Mouse (Mus musculus) cortical plate, adult 2 months (tissue): ENCODE results near the gene Map3k3. TPM values are rescaled to one million over a fixed set of nuclear protein-coding genes. Genes with fewer than 3 reads are reported as not detected.
"Not testable (repeated sequence)": the region's sequence is repeated elsewhere in the genome, so short reads cannot be mapped to it uniquely, and the experiment has no call there.

Experiments used
- H3K27ac ChIP-seq: fragments of 200-500 bp; 2 replicates; pipeline ENCODE4 v1.5.1; 2012; ENCODE audit warnings: low read length, control low read depth, inconsistent platforms; ENCODE audit not compliant: insufficient read depth
- H3K4me1 ChIP-seq: fragments of 200-500 bp; 2 replicates; pipeline ENCODE4 v1.6.1; 2011; ENCODE audit warnings: low read length; ENCODE audit not compliant: control insufficient read depth, insufficient read depth
- H3K4me3 ChIP-seq: fragments of 200-500 bp; 2 replicates; pipeline ENCODE4 v1.5.1; 2011; ENCODE audit warnings: mild to moderate bottlenecking, low read length, control low read depth; ENCODE audit not compliant: insufficient read depth
- CTCF ChIP-seq: fragments of 200-500 bp; IDR thresholded peaks from 2 replicates; pipeline ENCODE4 v1.5.1; 2011; ENCODE audit warnings: mild to moderate bottlenecking, control low read depth, low read length; ENCODE audit not compliant: insufficient read depth; ENCODE audit errors: extremely low read depth
- POLR2A ChIP-seq: fragments of 200-500 bp; IDR thresholded peaks from 2 replicates; pipeline ENCODE4 v1.6.1; 2011; ENCODE audit warnings: mild to moderate bottlenecking, low read length, control low read depth; ENCODE audit not compliant: insufficient read depth; ENCODE audit errors: extremely low read depth
- polyA plus RNA-seq: library from polyadenylated mRNA; depleted of rRNA; stranded (reverse); fragments of >200 nt; gene quantifications from 2 replicates; pipeline ENCODE4 v1.2.3, GENCODE M21; 2012

Gene Map3k3
- polyA plus RNA-seq, 1 experiment, result 32.3 TPM

GRCm38 (mm10) chr11:106054600-106054999 is 29.8 kb upstream of the Map3k3 start:
- Histone ChIP-seq H3K4me3 (no peak overlapping the region), H3K4me1 (no peaks in the 10 kb centered on the region), H3K27ac (no peak overlapping the region)
- TF ChIP-seq CTCF, result no peak
- TF ChIP-seq POLR2A, result no peak

GRCm38 (mm10) chr11:106055341-106055740 is 29.1 kb upstream of the Map3k3 start:
- H3K4me3 ChIP-seq, result no peak overlapping the region
- H3K4me1 ChIP-seq, result no peaks in the 10 kb centered on the region
- H3K27ac ChIP-seq, result no peak overlapping the region
- TF ChIP-seq POLR2A (no peak), CTCF (no peak)

- Histone ChIP-seq H3K4me1 (no peaks in the 10 kb centered on the region), H3K4me3 (no peak overlapping the region), H3K27ac (no peak overlapping the region)
- TF ChIP-seq CTCF, result no peak
Observed at GRCm38 (mm10) chr11:106056819-106057491, 27.5 kb upstream of the Map3k3 start.

- no peak overlapping the region for H3K27ac ChIP-seq
Observed at GRCm38 (mm10) chr11:106058020-106058419, 26.4 kb upstream of the Map3k3 start.

GRCm38 (mm10) chr11:106060549-106060948 is 23.9 kb upstream of the Map3k3 start:
- Histone ChIP-seq H3K4me1 (no peaks in the 10 kb centered on the region), H3K4me3 (no peak overlapping the region), H3K27ac (no peak overlapping the region)
- TF ChIP-seq POLR2A, result no peak
- no peak for TF ChIP-seq CTCF

More at GRCm38 (mm10) chr11:106058020-106058419, 26.4 kb upstream of the Map3k3 start:
- Histone ChIP-seq H3K4me3 (no peak overlapping the region), H3K4me1 (no peaks in the 10 kb centered on the region)
- TF ChIP-seq CTCF (no peak), POLR2A (no peak)

- Histone ChIP-seq H3K4me3 (no peak overlapping the region), H3K27ac (no peak overlapping the region), H3K4me1 (no peaks in the 10 kb centered on the region)
- TF ChIP-seq POLR2A (no peak), CTCF (no peak)
Observed at GRCm38 (mm10) chr11:106061311-106061710, 23.1 kb upstream of the Map3k3 start.

- peaks cover 3% of the 10 kb centered on the region; the same call in 1 of the 2 replicates for H3K4me1 ChIP-seq
- no peak overlapping the region for H3K27ac ChIP-seq
- no peak overlapping the region for H3K4me3 ChIP-seq
- TF ChIP-seq CTCF (no peak), POLR2A (no peak)
Observed at GRCm38 (mm10) chr11:106063756-106064155, 20.7 kb upstream of the Map3k3 start.

- Histone ChIP-seq H3K4me1 (peaks cover 3% of the 10 kb centered on the region; the same call in 1 of the 2 replicates), H3K27ac (no peak overlapping the region), H3K4me3 (peak overlapping the region; percentile 76)
- TF ChIP-seq CTCF (no peak), POLR2A (no peak)
Observed at GRCm38 (mm10) chr11:106065073-106065922, 19.1 kb upstream of the Map3k3 start.

GRCm38 (mm10) chr11:106065923-106066571 is 18.4 kb upstream of the Map3k3 start, which contains the start of gene Taco1:
Gene Taco1, plus strand, starts transcription at chr11:106066061.
- Histone ChIP-seq H3K27ac (peak within 1 kb of the TSS; percentile 63), H3K4me3 (peak within 1 kb of the TSS; percentile 76), H3K4me1 (peaks cover 3% of the 10 kb centered on the region; the same call in 1 of the 2 replicates)
- peak; percentile 79 for TF ChIP-seq POLR2A
- TF ChIP-seq CTCF, result no peak

- peak overlapping the region; percentile 76 for H3K4me3 ChIP-seq
- peak overlapping the region; percentile 63; the same call in 1 of the 2 replicates for H3K27ac ChIP-seq
Observed at GRCm38 (mm10) chr11:106066616-106067015, 17.8 kb upstream of the Map3k3 start.

More at GRCm38 (mm10) chr11:106066616-106067015, 17.8 kb upstream of the Map3k3 start:
- not testable (repeated sequence) for H3K4me1 ChIP-seq
